Comparison of ENCODE assay signal across 35 mouse cellular contexts in the genomic region with DNA sequence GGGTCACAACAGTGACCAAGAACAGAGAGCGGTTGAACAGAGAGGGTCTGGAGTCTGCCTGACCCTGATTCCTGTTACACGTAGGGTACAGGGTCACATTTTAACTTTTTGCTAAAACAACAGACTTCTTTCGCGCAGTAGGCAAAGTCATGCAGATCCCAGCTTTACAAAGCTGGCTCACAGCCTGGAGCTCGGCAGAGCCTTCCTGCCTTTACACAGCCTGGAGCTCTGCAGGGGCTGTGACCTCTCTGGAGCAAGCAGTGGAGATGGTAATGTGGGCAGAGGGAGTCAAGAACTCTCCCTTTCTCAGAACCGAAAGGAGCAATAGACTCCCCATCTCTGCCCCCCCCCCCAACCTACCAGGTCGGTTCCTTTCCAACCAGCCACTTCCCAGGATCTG. TPM values are rescaled to one million over a fixed set of nuclear protein-coding genes. Genes with fewer than 3 reads are reported as not detected.
DNase-seq lines count a peak whose midpoint lies in the region; ATAC-seq and TF ChIP-seq lines count a peak whose summit lies in the region.
"Had no signal": no experiment of that assay in that cellular context is flagged by ENCODE, and none has a peak within 500 bp of the region (broad histone marks: within the 10 kb centered on the region; RNA-seq: fewer than 3 reads in every experiment).

No protein-coding gene starts in this region.

- H3K9ac ChIP-seq in ES-E14 (ENCODE audit: insufficient read depth, low read depth, low read length, poor library complexity, severe bottlenecking) = no peak overlapping the region; the same call in 1 of the 2 replicates
- H3K9ac ChIP-seq in embryonic facial prominence, embryonic 15.5 days = no peak overlapping the region
- H3K9ac ChIP-seq in heart, adult 2 months (ENCODE audit: low read depth, low read length) = no peak overlapping the region
- H3K9ac ChIP-seq: forebrain, embryonic 13.5 days; heart, embryonic 15.5 days; kidney, embryonic 15.5 days; liver, embryonic 14.5 days; midbrain, embryonic 12.5 days; neural tube, embryonic 13.5 days had no signal

- H3K9me3 ChIP-seq in ES-E14 (ENCODE audit: control insufficient read depth, insufficient read depth, low read depth, low read length) = no peaks in the 10 kb centered on the region
- H3K9me3 ChIP-seq in embryonic facial prominence, embryonic 15.5 days (replicated peaks) = no peaks in the 10 kb centered on the region
- H3K9me3 ChIP-seq: forebrain, embryonic 13.5 days; heart, embryonic 10.5 days; heart, embryonic 15.5 days; hindbrain, embryonic 13.5 days; kidney, embryonic 15.5 days; megakaryocyte, embryonic 14.5 days; midbrain, embryonic 12.5 days; neural tube, embryonic 13.5 days had no signal

- ATAC-seq in embryonic facial prominence, embryonic 15.5 days (ENCODE audit: insufficient number of reproducible peaks, low FRiP score, low TSS enrichment, low read depth) = no peak
- ATAC-seq: forebrain, embryonic 13.5 days had no signal

- WGBS in embryonic facial prominence, embryonic 15.5 days = 55% methylated on average over 7 of the region's 7 CpGs
- 54% methylated on average over 7 of the region's 7 CpGs for WGBS in heart, adult 2 months

- no peaks in the 10 kb centered on the region for H3K79me2 ChIP-seq in heart, adult 2 months (replicated peaks; ENCODE audit: control insufficient read depth, insufficient read depth, low read length)

- no peaks in the 10 kb centered on the region for H3K27me3 ChIP-seq in embryonic facial prominence, embryonic 15.5 days
- H3K27me3 ChIP-seq in heart, adult 2 months (ENCODE audit: control insufficient read depth, insufficient read depth, low read length) = no peaks in the 10 kb centered on the region
- H3K27me3 ChIP-seq: forebrain, embryonic 13.5 days; heart, embryonic 15.5 days; hindbrain, embryonic 13.5 days; kidney, embryonic 15.5 days; midbrain, embryonic 12.5 days; neural tube, embryonic 13.5 days had no signal

- H3K4me1 ChIP-seq in ES-E14 (ENCODE audit: control insufficient read depth in 2 of 2, insufficient read depth in 2 of 2, low read length in 2 of 2, poor library complexity in 1 of 2) = peaks cover 6 to 38% of the 10 kb centered on the region in 2 experiments
- H3K4me1 ChIP-seq in embryonic facial prominence, embryonic 15.5 days = peaks cover 28% of the 10 kb centered on the region
- peaks cover 4% of the 10 kb centered on the region; the same call in 1 of the 2 replicates for H3K4me1 ChIP-seq in heart, adult 2 months (ENCODE audit: control insufficient read depth, insufficient read depth, low read length)
- H3K4me1 ChIP-seq: forebrain, embryonic 13.5 days; midbrain, embryonic 12.5 days had no signal

- no peak for TF ChIP-seq CTCF in heart, adult 2 months (IDR thresholded peaks at IDR 0.05)

- in situ Hi-C loops in ES-E14 (cut with MboI; ENCODE audit: low sequenced_read_pairs in 2 of 2, unreplicated experiment in 2 of 2) = no loop called here

- TF ChIP-seq EP300 in heart, adult 2 months (IDR thresholded peaks at IDR 0.05; ENCODE audit: insufficient read depth, low read depth, low read length) = no peak

- H3K4me2 ChIP-seq in embryonic facial prominence, embryonic 15.5 days (replicated peaks) = no peak overlapping the region
- H3K4me2 ChIP-seq: forebrain, embryonic 13.5 days; heart, embryonic 15.5 days; hindbrain, embryonic 13.5 days; kidney, embryonic 15.5 days; midbrain, embryonic 12.5 days; neural tube, embryonic 13.5 days had no signal

- peaks cover 9% of the 10 kb centered on the region; the same call in 1 of the 2 replicates for H3K36me3 ChIP-seq in ES-E14 (ENCODE audit: control insufficient read depth, insufficient read depth, low read length, poor library complexity, severe bottlenecking)
- H3K36me3 ChIP-seq in embryonic facial prominence, embryonic 15.5 days = peaks cover 30% of the 10 kb centered on the region
- no peaks in the 10 kb centered on the region for H3K36me3 ChIP-seq in heart, adult 2 months (ENCODE audit: control insufficient read depth, insufficient read depth, low read length)

- intact Hi-C loops in heart, adult 2 months (cut with DNase I) = no loop called here

- no peak overlapping the region for H3K4me3 ChIP-seq in ES-E14 (ENCODE audit: insufficient read depth in 1 of 2, low read depth in 1 of 2, low read length in 2 of 2, poor library complexity in 1 of 2, severe bottlenecking in 1 of 2)
- H3K4me3 ChIP-seq in embryonic facial prominence, embryonic 15.5 days (replicated peaks) = no peak overlapping the region
- no peak overlapping the region for H3K4me3 ChIP-seq in heart, adult 2 months
- H3K4me3 ChIP-seq: forebrain, embryonic 13.5 days; heart, embryonic 10.5 days; heart, embryonic 15.5 days; hindbrain, embryonic 13.5 days; kidney, embryonic 15.5 days; layer of hippocampus, adult 2 months; megakaryocyte, embryonic 14.5 days; midbrain, embryonic 12.5 days; neural tube, embryonic 13.5 days had no signal

- TF ChIP-seq POLR2A in heart, adult 2 months (IDR thresholded peaks at IDR 0.05; ENCODE audit: insufficient read depth, low read depth, low read length) = no peak

- DNase-seq in retina, postnatal 1 day = peak; percentile 10
- DNase-seq in retina, embryonic 14.5 days (ENCODE audit: low spot score) = no peak
- no peak for DNase-seq in ES-E14 (ENCODE audit: low read depth, low spot score)
- no peak for DNase-seq in frontal cortex, adult 2 months (ENCODE audit: extremely low spot score in 1 of 2, low spot score in 1 of 2)
- no peak for DNase-seq in spleen, postnatal 10 days (ENCODE audit: low spot score in 2 of 2)
- DNase-seq in heart, adult 2 months = no peak
- DNase-seq: adrenal gland, postnatal 10 days; B cell, adult 2 months; cerebellum, adult 8-10 months; cerebellum, postnatal 36 days; embryo, embryonic 11 days; gastrocnemius, postnatal 14 days; heart, postnatal 36 days; kidney, adult 18-20 months; kidney, postnatal 25 days; liver; lung, postnatal 4 days; right cerebral cortex, postnatal 14 days; thymus, adult 18-20 months; thymus, postnatal 25 days had no signal

- H3K27ac ChIP-seq in ES-E14 (ENCODE audit: insufficient read depth, low read depth, low read length, poor library complexity, severe bottlenecking) = peak overlapping the region; percentile 71; the same call in 1 of the 2 replicates
- peak overlapping the region; percentile 34; the same call in 1 of the 2 replicates for H3K27ac ChIP-seq in embryonic facial prominence, embryonic 15.5 days (replicated peaks)
- no peak overlapping the region for H3K27ac ChIP-seq in heart, adult 2 months
- H3K27ac ChIP-seq: forebrain, embryonic 13.5 days; heart, embryonic 10.5 days; heart, embryonic 15.5 days; hindbrain, embryonic 13.5 days; kidney, embryonic 15.5 days; layer of hippocampus, adult 2 months; liver, embryonic 14.5 days; midbrain, embryonic 12.5 days; neural tube, embryonic 13.5 days had no signal

TF ChIP-seq in ES-E14, 5 proteins besides CTCF, POLR2A, EP300 and RAD21:
- TF ChIP-seq ZC3H11A (IDR thresholded peaks at IDR 0.05; ENCODE audit: borderline replicate concordance, low read depth, low read length) (no peak), MAFK (IDR thresholded peaks at IDR 0.05; ENCODE audit: insufficient read depth, low read depth, low read length) (no peak), CHD2 (IDR thresholded peaks at IDR 0.05; ENCODE audit: low read depth, low read length) (no peak), HCFC1 (IDR thresholded peaks at IDR 0.05; ENCODE audit: borderline replicate concordance, insufficient read depth, low read length) (no peak), ZNF384 (IDR thresholded peaks at IDR 0.05; ENCODE audit: low read depth, low read length) (no peak)

RNA-seq across cellular contexts. Expression of a gene that starts 6.1 kb away (rescaled TPM):
- total RNA-seq in ES-E14 (2012; rRNA removed) = 0.67 and 1.7 TPM in 2 replicates
- polyA plus RNA-seq in embryonic facial prominence, embryonic 15.5 days (2015; fragmentation: Nextera tagmentation; extraction: Ambion mirVana) = 0.63 and 1.5 TPM in 2 replicates
- 0.40 and 1.1 TPM in 2 replicates for polyA plus RNA-seq in frontal cortex, adult 2 months (2012; rRNA removed)
- total RNA-seq in heart, adult 2 months (2021) = under 1 TPM; 0.47 to 0.91 TPM
- 1.2 and 1.8 TPM in 2 replicates for polyA plus RNA-seq in heart, adult 2 months (2012; rRNA removed)
- total RNA-seq: gastrocnemius, postnatal 14 days; layer of hippocampus, postnatal 14 days; left cerebral cortex, postnatal 36 days; midbrain, postnatal 0 days had no signal
- polyA plus RNA-seq: forebrain, embryonic 13.5 days; heart, embryonic 10.5 days had no signal

RNA-seq across cellular contexts. Expression of a gene that starts 51.5 kb away (rescaled TPM):
- 20.3 and 21.6 TPM in 2 replicates for total RNA-seq in ES-E14 (2012; rRNA removed)
- 8.7 and 9.0 TPM in 2 replicates for polyA plus RNA-seq in embryonic facial prominence, embryonic 15.5 days (2015; fragmentation: Nextera tagmentation; extraction: Ambion mirVana)
- 40.4 and 57.2 TPM in 2 replicates for polyA plus RNA-seq in frontal cortex, adult 2 months (2012; rRNA removed)
- total RNA-seq in heart, adult 2 months (2021) = 10 to 100 TPM; 28.4 to 31.4 TPM
- polyA plus RNA-seq in heart, adult 2 months (2012; rRNA removed) = 37.4 and 41.7 TPM in 2 replicates
- total RNA-seq: granulocyte monocyte progenitor cell, adult 5-6 weeks had no signal
